Mouse (Mus musculus): ENCODE data around the gene Gm14525.
"Not testable (repeated sequence)": the region's sequence is repeated elsewhere in the genome, so short reads cannot be mapped to it uniquely, and the experiment has no call there.

Gm14525 gene

DNA sequence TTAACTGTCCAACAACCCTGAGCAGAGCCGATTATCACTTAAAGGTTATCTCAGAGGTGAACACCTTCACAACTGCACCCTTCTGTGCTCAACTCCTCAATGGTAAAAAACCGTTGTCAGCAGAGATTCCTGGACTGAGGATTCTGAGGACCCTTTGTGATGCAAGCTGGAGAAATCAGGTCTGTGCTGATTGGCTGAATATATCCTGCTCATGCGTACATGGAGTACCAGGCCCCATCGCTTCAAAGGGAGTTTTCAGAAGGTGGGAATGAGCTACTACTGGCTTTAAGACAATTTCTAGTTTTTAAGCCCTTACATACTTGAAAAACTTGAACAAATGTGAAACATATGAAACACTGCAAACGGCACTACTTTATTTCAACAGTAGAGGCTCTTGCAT is at the start of gene Gm14525:
Gm14525 (minus strand) TSS at position 101 of the 400 bp plus-strand sequence.
- DNase-seq (ENCODE audit: low read depth, low spot score): not testable (repeated sequence)

All from A20 (cell line).